Mouse (Mus musculus) cerebellum, adult 11 months (tissue): Measurements from ENCODE around the gene Fchsd2.

ENCODE experiments used
- DNase-seq: peaks from one replicate; pipeline ENCODE4 v3.0.0; 2022

Gene Fchsd2

GRCm38 (mm10) chr7:101291211-101291610 lies 198.5 kb downstream of the Fchsd2 start:
- DNase-seq: no peak

- no peak for DNase-seq
These were observed 199.0 kb downstream of the Fchsd2 start for GRCm38 (mm10) chr7:101291641-101292040.

GRCm38 (mm10) chr7:101292086-101292485 lies 199.4 kb downstream of the Fchsd2 start:
- no peak for DNase-seq

GRCm38 (mm10) chr7:101292696-101293095 lies 200.0 kb downstream of the Fchsd2 start:
- no peak for DNase-seq

GRCm38 (mm10) chr7:101293138-101293537 lies 200.5 kb downstream of the Fchsd2 start:
- no peak for DNase-seq

GRCm38 (mm10) chr7:101293611-101294010 lies 200.9 kb downstream of the Fchsd2 start:
- DNase-seq: no peak

GRCm38 (mm10) chr7:101295438-101295837 lies 202.8 kb downstream of the Fchsd2 start:
- no peak for DNase-seq

GRCm38 (mm10) chr7:101296252-101297022 lies 203.8 kb downstream of the Fchsd2 start:
- DNase-seq: peak; percentile 83

GRCm38 (mm10) chr7:101297023-101297405 lies 204.4 kb downstream of the Fchsd2 start:
- peak; percentile 64 for DNase-seq

GRCm38 (mm10) chr7:101298375-101298774 lies 205.7 kb downstream of the Fchsd2 start:
- DNase-seq: no peak

GRCm38 (mm10) chr7:101301361-101301880 lies 208.8 kb downstream of the Fchsd2 start:
- no peak for DNase-seq

- DNase-seq: peak; percentile 94
These were observed 209.3 kb downstream of the Fchsd2 start, which contains the start of gene Atg16l2 for GRCm38 (mm10) chr7:101301881-101302456. Atg16l2 (minus strand) TSS chr7:101302251.

GRCm38 (mm10) chr7:101302691-101303090 lies 210.0 kb downstream of the Fchsd2 start:
- DNase-seq: no peak

- no peak for DNase-seq
These were observed 214.2 kb downstream of the Fchsd2 start for GRCm38 (mm10) chr7:101306841-101307240.

GRCm38 (mm10) chr7:101309985-101310326 lies 217.3 kb downstream of the Fchsd2 start:
- no peak for DNase-seq

GRCm38 (mm10) chr7:101310327-101311028 lies 217.8 kb downstream of the Fchsd2 start:
- DNase-seq: peak; percentile 99

GRCm38 (mm10) chr7:101311061-101311460 lies 218.4 kb downstream of the Fchsd2 start:
- DNase-seq: no peak

- DNase-seq: no peak
These were observed 220.4 kb downstream of the Fchsd2 start for GRCm38 (mm10) chr7:101313033-101313432.

- DNase-seq: no peak
These were observed 221.7 kb downstream of the Fchsd2 start for GRCm38 (mm10) chr7:101314396-101314795.

GRCm38 (mm10) chr7:101315699-101316098 lies 223.0 kb downstream of the Fchsd2 start:
- DNase-seq: no peak

- no peak for DNase-seq
These were observed 223.9 kb downstream of the Fchsd2 start for GRCm38 (mm10) chr7:101316591-101317001.

- no peak for DNase-seq
These were observed 224.4 kb downstream of the Fchsd2 start, which contains the start of gene Stard10 for GRCm38 (mm10) chr7:101317014-101317413. Stard10 (plus strand) TSS chr7:101317086.

- DNase-seq: no peak
These were observed 226.2 kb downstream of the Fchsd2 start for GRCm38 (mm10) chr7:101318848-101319247.

GRCm38 (mm10) chr7:101319796-101320195 lies 227.1 kb downstream of the Fchsd2 start:
- DNase-seq: no peak
